Mouse (Mus musculus): ENCODE data around the gene Dcps.

Dcps gene

DNA sequence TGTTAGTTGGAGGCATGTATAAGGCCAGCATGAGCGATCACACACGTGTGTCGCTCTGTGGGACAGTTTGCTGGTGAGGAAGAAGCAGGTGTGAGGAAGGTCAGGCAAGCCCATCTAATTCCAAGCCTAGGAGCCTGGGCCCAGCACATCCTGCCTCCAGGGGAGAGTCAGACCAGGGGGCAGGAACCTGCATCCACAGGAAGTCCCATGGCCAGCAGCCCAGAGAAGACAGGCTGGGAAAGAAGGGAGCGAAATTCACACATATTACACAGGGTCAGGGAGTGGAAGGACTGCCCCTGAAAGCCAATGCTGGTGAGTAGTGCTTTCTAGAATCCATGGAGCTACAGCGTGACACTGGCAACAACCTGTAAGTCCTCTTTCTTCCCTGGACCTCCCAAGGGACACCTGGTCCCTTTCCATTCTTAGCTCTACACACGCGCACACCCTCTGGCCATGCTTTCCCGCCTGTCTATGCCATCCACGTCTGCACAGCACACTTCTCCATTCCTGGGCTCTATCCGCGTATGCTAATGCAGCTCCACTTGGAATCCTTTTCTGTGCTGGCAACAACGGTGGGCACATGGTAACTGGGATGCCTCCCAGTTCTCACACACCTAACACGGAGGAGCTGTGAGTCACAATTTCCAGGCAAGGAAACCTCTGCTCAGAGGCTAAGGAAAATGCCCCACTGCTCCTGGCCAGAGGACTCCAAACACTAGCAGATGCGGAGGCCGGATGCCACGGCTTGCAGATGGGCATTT is 44.0 kb downstream of the Dcps start:
- peak; percentile 64 for DNase-seq (ENCODE audit: low read depth)

DNA sequence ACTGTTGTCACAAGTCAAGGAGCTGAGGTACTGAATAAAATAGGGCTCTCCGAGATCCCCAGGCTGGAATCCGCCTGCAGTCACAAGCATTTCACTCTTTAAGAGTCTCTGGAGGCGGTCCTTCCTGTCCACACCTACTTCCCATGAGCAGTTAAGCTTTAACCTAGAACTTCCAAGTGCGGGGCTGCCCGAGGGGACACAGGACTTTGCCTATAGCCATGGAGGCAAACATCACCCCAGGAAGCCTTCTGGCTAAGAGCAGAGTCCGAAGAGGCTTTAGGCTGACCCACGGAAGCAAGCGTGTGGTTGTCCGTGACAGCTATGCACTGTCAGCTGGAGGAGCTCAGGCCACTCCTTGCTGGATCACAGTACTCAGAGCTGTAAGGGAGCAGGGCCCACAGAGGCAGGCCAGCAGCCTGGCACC is 46.9 kb downstream of the Dcps start:
- no peak for DNase-seq (ENCODE audit: low read depth)

DNA sequence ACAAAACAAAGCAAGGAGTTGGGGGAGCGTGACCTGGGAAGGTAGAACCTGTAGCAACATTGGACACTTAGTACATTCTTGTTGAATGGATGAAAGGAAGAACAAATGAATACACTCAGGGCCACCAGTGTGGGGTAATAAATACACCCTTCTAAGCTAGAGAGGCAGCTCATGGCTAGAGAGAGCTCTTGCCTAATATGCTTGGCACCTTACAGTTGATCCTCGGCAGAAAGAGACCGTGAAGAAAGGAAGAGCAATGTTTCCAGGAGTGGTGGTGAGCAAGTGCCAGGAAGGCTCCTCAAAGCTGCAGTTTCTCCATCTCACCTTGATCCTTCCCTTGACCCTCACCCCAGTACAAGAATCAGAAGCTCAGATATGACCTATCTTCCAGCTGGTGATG is 47.3 kb downstream of the Dcps start:
- no peak for DNase-seq (ENCODE audit: low read depth)

DNA sequence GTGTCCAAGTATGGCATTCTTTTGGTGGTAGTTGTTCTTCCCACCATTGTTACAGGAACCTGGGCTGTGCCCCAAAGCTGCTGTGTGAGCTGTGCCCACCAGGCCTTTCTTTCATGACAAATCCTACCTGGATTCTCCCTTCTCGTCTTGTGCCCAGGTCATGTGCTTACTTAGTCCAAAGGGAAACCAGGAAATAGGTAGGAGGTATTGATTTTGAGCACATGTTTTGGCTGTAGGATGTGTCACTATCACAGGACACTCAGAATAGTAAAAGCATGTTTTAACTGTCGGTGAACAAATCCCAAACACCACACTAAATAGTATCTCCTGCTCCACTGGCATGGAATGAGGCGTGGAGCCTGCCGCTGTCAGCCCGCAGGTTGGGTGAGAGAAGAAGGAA is 48.3 kb downstream of the Dcps start:
- no peak for DNase-seq (ENCODE audit: low read depth)

DNA sequence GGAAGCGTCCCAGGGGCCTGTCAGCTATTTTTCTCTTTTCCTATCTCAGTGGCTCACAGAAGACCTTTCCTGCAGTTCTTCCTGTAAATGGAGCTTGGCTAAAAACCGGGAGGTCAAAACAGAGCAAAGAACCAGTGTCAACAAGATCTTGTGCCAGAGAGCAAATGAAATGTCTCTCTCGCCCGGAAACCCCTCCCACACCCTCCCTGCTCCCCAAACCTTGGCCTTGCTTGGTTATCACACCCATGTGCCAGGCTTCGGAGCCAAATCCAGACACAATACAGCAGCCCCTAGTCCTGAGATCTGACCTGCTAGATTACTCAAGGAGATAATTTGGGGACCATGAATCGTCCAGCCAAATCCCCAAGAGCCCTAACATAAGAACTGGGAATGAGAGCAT is 48.7 kb downstream of the Dcps start:
- no peak for DNase-seq (ENCODE audit: low read depth)

DNA sequence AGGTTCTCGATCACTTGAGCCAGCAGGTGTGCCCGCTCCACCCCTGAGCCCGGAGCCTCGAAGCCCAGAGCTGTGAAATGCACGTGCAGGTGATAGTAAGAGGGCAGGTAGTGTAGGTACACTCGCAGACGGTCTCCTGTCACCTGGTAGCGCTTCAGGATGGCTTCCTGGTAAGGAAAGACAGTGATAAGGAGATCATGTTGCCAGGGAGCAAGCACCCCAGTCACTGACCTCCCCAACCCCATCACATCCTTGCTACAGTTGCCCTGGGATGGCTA is 51.2 kb downstream of the Dcps start:
- DNase-seq (ENCODE audit: low read depth), result no peak

DNA sequence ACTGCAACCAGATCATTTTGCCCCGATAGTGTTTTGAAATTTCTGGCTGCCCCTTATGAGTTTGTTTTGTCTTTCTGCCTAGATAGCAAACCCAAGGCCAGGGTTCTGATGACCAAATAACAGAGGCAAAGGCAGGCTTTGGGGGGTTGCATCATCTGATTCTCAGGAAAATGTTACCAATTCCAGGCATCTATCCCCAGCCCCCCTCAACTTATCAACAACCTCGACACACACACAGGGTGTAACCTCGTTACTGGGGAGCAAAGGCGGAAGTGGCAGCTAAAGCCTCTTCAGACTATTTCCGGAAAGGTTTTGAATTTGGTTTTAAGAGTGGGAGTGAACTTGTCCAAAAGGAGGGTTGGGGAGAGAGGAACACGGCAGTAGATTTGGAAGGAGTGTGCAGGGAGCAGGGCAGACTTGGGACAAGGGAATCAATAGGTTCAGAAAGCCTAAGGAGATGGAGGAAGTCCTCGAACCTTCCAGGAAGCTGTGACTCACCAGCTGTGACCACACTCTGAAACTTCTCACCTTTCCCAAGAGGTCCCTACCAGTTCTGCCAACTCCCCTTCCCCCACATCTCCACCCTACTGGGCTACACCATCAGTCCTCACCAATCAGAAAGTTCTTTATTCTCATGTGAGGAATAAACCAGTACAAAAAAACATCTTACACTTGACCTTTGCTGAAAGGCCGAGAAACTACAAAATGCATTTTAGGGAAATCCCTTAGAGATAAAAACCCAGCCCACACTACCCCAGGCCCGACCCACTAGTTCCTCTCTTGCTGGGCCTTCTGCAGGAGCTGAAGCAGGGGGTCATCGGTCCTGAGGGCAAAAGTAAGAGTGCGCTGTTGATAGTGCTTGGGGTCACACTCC is 51.8 kb downstream of the Dcps start:
- peak; percentile 24 for DNase-seq (ENCODE audit: low read depth)

DNA sequence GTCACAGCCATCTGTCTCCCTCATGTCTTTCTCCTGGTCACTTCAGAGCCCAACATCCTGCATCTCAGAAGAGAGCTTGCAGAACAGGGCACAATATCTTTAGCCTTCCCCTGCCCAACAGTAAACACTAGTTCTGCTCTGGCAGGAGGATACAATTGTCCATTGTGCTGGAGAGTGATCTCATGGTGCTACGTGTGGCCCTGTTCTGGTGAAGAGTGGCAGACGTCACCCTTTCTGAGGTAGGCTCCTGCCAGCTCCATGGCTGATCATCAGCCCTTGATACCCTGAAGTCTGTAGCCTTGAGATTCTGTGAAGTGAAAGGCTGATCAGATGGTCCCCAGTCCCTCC is 52.4 kb downstream of the Dcps start:
- DNase-seq (ENCODE audit: low read depth), result no peak

DNA sequence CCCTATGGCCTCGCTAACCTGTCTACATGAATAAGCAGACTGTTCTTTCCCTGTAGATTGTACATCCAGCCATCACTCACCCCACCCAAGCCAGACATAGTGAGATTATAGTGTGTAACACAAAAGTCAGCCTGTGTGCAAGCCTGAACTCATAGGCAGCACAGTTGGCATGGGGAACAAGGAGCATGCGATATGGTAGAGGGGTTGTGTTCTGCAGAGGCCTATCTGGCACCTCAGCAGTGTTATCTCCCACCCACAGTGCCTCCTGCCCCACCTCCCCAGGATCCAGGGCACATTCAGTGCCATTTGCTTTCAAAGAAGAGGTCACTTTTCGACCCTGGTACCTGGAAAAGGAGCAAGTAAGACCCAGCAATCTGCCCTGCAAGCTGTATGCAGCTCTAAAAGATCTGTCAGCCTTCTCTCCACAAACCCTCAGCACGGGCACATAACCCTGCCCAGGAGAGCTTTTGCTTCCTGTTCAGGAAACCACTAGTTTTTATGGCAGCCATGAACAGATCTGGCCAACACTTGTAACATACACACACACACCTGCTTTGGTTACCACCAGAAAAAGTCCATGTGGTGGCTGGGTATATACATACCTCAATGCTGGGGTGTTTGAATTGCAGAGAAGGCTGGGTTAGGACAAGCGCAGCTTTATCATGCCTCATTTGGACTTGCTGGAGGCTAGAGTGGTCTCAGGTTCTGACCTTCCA is 53.2 kb downstream of the Dcps start:
- no peak for DNase-seq (ENCODE audit: low read depth)

DNA sequence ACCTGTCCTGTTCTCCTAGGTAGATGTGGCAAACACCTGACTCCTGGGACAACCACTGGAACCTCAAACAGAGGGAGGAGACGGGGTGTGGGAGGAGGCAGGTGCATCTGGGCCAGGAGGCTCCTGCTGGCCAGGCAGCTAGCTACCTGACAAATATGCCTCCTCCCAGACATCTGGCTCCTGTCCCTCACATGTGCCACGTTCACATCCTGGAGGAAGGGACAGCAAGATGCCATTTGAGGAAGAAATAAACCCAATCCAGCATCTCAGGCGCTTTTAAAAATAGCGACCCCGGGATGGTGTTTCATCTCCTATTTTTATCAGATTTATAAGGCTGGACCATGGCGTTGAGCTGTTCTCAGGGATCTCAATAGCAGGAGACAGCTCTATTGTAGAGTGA is 56.7 kb downstream of the Dcps start, which contains the start of gene St3gal4:
Gene St3gal4, minus strand, starts transcription at position 101 of the 400 bp plus-strand sequence.
- DNase-seq (ENCODE audit: low read depth), result no peak

DNA sequence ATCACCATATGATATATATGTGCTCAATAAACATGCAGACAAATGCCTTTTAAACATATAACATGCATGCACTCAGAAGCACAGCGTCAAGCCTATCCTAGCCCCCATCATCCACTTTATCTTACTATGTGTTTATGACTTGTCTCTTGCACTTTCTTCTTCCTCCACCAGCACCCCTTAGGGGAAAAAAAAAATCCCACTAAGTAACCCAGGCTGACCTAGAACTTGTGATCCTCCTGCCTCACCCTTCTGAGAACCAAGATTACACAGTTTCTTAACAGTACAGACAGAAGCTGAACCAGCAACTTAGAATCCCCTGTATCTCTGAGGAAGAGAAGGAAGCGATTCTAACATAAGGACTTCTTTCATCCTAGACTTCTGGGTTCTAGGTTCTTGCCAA is 57.3 kb downstream of the Dcps start:
- DNase-seq (ENCODE audit: low read depth), result no peak

DNA sequence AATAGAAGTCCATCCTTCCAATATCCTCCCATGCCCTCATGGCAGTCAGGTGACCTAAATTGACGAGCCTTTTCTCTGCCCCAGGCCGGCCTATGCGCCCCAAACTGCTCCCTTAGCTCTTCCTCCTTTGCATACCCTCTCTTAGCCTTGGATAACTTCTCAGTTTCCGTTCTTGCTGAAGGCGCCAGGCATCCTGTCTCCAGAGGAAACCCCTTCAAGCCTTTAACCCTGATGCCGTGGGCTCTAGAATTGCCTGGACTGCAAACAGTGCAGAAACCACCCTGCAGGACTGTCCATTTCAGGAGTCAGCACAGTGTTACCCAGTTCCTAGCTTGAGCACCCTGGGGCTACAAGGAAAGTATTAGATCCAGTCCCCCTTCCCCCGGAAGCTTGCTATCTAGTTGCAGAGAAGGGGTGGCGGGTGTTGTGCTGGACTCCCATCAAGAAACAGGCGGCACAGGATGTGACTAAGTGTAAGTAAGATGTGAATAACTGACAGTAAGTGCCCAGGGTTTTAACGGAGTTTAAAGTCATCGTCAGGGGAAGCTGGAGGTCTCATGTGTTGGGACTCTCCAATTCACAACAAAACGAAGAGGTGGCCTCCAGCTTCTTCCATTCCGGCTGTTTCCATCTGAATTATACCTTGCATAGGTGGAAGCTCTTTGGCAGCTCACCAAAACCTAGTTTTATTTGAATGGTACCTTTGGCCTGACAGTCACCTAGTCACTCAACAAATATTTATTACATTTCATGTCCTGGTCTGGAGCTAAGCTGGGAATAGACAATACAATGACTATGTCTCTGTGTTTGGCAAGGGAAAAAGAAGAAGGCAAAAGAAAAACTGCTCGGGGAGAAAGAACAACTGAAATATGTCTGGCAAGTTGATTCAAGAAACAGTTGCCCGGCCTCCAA is 58.2 kb downstream of the Dcps start:
- peak; percentile 55 for DNase-seq (ENCODE audit: low read depth)

DNA sequence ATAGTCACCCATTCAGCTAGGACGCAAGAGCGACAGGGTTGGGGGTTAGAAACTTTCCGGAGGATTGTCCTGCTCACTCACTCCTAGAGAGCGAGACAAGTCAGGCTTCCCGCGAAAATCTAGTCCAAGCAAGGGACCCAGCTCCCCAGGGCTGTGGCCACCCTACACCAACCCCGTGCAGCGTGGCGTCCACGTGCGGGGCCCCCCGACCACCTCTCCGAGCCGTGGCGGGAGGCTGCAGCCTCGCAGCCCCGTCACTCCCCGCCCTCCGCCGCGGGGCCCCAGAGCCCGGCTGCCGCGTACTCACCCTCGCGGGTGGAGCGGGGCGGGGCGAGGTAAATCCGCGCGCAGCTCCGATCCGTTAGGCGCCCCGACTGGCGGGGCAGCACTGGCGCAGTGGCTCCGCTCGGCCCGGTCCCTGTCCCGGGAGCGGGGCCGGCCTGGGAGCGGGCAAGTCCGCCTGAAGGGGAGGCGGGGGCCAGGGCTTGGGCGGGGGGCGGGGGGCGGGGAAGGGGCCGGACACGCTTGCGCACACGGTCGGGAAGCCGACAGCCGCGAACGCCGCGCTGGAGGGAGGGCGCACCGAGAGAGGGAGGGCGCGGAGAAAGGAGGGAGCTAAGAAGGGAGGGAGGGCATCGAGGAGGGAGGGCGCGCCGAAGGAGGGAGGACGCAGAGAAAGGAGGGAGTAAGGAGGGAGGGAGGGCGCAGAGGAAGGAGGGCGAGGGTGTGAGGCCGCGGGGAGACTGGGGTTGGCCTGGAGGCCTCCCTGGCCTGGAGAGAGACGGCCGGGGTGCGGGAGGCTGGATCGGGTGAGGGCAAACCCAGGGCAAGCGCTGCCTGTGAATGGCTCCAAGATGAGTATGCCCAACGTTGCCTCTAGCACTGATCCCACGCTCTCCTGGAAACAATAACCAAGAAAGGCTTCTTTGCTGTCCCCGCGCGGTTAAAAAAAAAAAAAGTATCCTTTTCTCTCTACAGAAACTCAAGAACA is 59.2 kb downstream of the Dcps start:
- DNase-seq (ENCODE audit: low read depth), result peak; percentile 88

DNA sequence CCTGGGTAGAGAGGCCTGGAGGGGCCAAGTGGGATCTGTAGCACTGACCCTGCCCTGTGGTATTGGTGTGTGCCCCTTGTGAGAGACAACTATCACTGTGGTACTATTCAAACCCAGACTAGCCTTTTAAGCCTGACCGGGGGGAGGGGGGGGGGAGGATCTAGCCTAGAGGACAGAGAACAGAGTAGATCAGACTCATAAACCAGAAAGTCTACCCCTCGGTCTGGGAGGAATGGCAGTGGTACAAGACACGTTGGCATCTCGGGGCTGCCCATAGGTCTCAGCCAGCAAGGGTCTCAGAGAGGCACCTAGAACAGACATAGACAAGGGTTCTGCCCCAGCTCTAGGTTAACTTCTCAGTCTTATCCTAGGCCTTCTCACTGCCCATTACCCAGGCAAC is 60.1 kb downstream of the Dcps start:
- DNase-seq (ENCODE audit: low read depth), result peak; percentile 24

DNA sequence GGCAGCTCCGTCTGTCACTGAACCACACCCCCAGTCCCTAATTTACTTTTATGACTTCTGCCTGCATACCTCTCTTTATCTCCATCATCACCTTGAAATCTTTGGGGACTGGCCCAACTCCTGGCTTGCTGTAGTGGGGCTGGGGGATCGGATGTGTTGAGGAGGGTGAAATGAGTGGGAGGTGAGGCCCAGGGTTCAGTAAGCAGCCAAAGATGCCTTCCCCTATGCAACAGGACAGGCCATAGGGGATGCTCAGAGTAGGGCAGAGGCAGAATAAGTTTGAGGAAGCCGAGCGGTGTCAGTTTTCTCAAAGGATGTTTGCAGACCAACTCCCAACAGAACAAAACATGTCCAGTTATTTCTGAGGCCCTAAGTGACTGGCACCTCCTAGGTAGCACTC is 60.6 kb downstream of the Dcps start:
- no peak for DNase-seq (ENCODE audit: low read depth)

DNA sequence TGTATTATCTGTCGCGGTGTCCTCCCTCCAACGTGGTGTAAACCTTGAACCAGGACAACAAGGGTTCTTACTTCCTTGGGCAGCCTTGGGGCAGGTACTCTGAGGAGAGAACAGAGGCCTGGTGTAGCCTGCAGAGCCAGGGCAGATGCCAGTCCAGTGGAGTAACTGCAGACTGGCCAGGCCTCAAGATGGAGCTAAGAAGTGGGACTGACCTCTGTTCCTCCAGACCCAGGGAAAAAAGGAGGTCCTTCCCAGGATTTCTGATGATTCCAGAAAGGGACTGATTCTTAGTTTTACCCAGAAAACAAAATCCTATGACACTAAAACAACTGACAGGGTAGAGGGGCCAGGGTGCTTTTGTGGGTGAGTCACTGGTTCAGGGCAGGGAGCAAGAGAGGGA is 61.6 kb downstream of the Dcps start:
- DNase-seq (ENCODE audit: low read depth), result no peak

DNA sequence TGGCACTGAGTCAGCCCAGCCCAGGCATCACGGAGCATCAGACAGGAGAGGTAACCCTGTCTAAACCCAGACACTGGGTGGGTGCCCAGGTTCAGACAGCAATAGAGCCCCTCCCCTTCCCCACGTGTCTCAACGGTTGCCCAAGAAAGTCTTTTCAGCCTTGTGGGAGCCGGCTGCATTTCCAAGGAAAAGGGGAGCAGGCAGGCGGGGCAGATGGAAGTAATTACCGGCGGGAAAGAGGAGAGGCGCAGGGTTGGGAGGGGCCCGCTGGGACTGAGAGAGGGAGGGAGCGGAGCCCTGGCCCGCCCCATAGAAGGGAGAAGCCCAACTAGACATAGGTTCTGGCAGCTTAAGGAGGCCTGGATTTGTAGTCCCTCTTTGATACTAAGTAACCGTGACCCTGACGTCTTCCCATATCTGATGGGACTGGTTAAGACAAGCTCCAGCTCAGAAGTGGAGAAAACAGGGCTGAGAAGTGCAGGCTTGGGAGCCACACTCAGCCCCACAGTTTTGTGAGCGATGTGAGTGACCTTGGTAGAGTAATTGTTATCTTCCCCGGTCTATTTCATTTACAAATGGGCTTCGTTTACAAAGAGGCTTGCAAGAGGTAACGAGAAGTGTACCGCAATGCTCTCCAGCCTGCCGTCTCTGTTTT is 63.8 kb downstream of the Dcps start:
- DNase-seq (ENCODE audit: low read depth), result peak; percentile 83

DNA sequence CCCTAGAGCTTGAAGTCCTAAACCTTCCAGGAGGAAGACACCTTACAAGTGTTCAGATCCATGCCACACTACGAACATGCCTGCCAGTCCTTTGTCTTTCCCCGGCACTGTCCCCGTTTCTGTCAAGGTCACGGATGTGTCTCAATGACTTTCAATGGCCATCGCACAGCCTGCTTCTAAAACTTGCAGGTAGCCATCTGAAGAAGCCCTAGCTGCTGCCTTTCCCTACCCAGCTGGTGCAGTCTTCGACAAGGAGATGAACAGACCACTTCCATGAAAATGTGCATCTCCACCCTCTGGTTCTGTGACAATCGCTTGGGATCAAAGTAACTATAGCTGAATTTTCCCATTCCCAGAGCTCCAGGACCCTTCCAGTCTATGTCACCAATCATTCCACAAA is 64.4 kb downstream of the Dcps start:
- no peak for DNase-seq (ENCODE audit: low read depth)

DNA sequence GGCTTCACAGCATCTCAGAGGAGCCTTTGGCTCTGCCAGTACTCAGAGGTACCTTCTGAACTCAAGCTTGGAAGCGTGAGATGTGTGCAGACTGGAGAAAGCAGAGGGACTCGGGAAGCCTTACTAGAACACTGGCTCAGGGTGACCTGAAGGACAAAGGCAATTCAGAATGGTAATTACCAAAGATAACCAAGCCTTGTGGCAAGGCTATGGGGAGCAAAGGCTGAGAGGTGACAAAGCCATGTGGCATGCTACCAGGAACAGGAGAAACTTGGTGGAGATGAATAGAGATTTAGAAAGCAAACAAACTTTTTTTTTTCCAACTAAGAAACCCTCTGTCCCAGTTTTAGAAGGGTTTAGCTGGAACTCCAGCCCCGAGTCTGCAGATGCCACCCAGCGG is 65.3 kb downstream of the Dcps start:
- no peak for DNase-seq (ENCODE audit: low read depth)

DNA sequence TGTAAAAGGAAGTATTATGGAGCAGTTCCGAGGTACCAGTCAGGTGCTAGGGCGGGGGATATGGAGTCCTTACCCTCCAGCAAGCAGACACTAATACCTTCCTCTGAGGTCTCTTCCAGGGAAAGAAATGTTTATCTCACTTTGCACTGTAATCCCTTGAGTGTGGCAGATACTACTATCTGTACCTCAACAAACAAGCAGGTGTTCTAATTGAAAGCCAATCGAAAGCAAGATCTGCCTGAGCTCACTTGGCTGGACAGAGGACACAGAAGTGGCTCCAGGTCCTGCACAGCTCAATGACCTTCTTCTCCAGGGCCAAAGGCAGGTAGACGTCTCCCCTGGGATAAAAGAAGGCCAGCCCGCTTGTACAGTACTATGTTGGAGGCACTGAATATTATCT is 65.8 kb downstream of the Dcps start:
- DNase-seq (ENCODE audit: low read depth), result no peak

Measured in NIH3T3 (cell line).